29 mouse cellular contexts compared by ENCODE assay signal in genomic region chr11:100315439-100315838, GRCm38 (mm10). TPM values are rescaled to one million over a fixed set of nuclear protein-coding genes. Genes with fewer than 3 reads are reported as not detected.
DNase-seq lines count a peak whose midpoint lies in the region; ATAC-seq and TF ChIP-seq lines count a peak whose summit lies in the region.
"Had no signal": no experiment of that assay in that cellular context is flagged by ENCODE, and none has a peak within 500 bp of the region (broad histone marks: within the 10 kb centered on the region; RNA-seq: fewer than 3 reads in every experiment).

No protein-coding gene starts in this region.

- TF ChIP-seq EP300 in liver, postnatal 0 days (IDR thresholded peaks at IDR 0.05; ENCODE audit: low read depth) = peak; percentile 73; the same call in 1 of the 2 replicates

- H3K79me2 ChIP-seq in liver, adult 2 months (ENCODE audit: control insufficient read depth, insufficient read depth, low read length) = peaks cover 3% of the 10 kb centered on the region; the same call in 1 of the 2 replicates

- H3K36me3 ChIP-seq in liver, adult 2 months (ENCODE audit: control insufficient read depth, insufficient read depth, low read length) = no peaks in the 10 kb centered on the region
- no peaks in the 10 kb centered on the region for H3K36me3 ChIP-seq in liver, postnatal 0 days (replicated peaks; ENCODE audit: insufficient read depth, low read length)
- peaks cover under 1% of the 10 kb centered on the region for H3K36me3 ChIP-seq in liver, embryonic 11.5 days (ENCODE audit: control insufficient read depth, insufficient read depth, low read length)
- peaks cover 1% of the 10 kb centered on the region for H3K36me3 ChIP-seq in ES-E14 (ENCODE audit: control insufficient read depth, insufficient read depth, low read length, poor library complexity, severe bottlenecking)
- H3K36me3 ChIP-seq: embryonic facial prominence, embryonic 13.5 days; embryonic facial prominence, embryonic 15.5 days; forebrain, embryonic 12.5 days had no signal

- in situ Hi-C loops in ES-E14 (cut with MboI; ENCODE audit: low sequenced_read_pairs in 2 of 2, unreplicated experiment in 2 of 2) = no loop called here

- H3K9me3 ChIP-seq in liver, postnatal 0 days (ENCODE audit: low read length) = no peaks in the 10 kb centered on the region
- no peaks in the 10 kb centered on the region for H3K9me3 ChIP-seq in liver, embryonic 11.5 days (ENCODE audit: control insufficient read depth, low read length)
- H3K9me3 ChIP-seq in ES-E14 (ENCODE audit: control insufficient read depth, insufficient read depth, low read depth, low read length) = no peaks in the 10 kb centered on the region
- H3K9me3 ChIP-seq: embryonic facial prominence, embryonic 13.5 days; embryonic facial prominence, embryonic 15.5 days; forebrain, embryonic 10.5 days; forebrain, embryonic 12.5 days had no signal

- no peak for TF ChIP-seq POLR2A in liver, adult 2 months (IDR thresholded peaks at IDR 0.05; ENCODE audit: extremely low read depth, insufficient read depth, low read length)

- H3K9ac ChIP-seq in liver, adult 2 months (ENCODE audit: low read depth, low read length) = no peak overlapping the region
- 0 out of 2 replicates have a peak overlapping the region, but pooled peaks have one; percentile 17 for H3K9ac ChIP-seq in liver, postnatal 0 days (replicated peaks)
- no peak overlapping the region for H3K9ac ChIP-seq in liver, embryonic 11.5 days (ENCODE audit: low read depth, low read length)
- no peak overlapping the region for H3K9ac ChIP-seq in ES-E14 (ENCODE audit: insufficient read depth, low read depth, low read length, poor library complexity, severe bottlenecking)
- H3K9ac ChIP-seq: embryonic facial prominence, embryonic 13.5 days; embryonic facial prominence, embryonic 15.5 days; forebrain, embryonic 12.5 days had no signal

- intact Hi-C loops in gastrocnemius, postnatal 36 days (cut with DNase I) = no loop called here

- H3K27ac ChIP-seq in liver, adult 2 months (replicated peaks; ENCODE audit: insufficient read depth, low read depth, low read length) = peak overlapping the region; percentile 81
- H3K27ac ChIP-seq in liver, postnatal 0 days (ENCODE audit: low read depth) = peak overlapping the region; percentile 92
- no peak overlapping the region for H3K27ac ChIP-seq in liver, embryonic 11.5 days (ENCODE audit: low read depth, low read length)
- peak overlapping the region; percentile 53; the same call in 1 of the 2 replicates for H3K27ac ChIP-seq in ES-E14 (ENCODE audit: insufficient read depth, low read depth, low read length, poor library complexity, severe bottlenecking)
- H3K27ac ChIP-seq: embryonic facial prominence, embryonic 13.5 days; embryonic facial prominence, embryonic 15.5 days; forebrain, embryonic 10.5 days; forebrain, embryonic 12.5 days had no signal

- no peak overlapping the region for H3K4me2 ChIP-seq in liver, postnatal 0 days (ENCODE audit: low read depth, low read length)
- no peak overlapping the region for H3K4me2 ChIP-seq in liver, embryonic 11.5 days
- H3K4me2 ChIP-seq: embryonic facial prominence, embryonic 13.5 days; embryonic facial prominence, embryonic 15.5 days; forebrain, embryonic 12.5 days had no signal

- peak; percentile 96 for DNase-seq in liver, adult 2 months (ENCODE audit: extremely low read depth, low read depth, low spot score)
- DNase-seq in liver (no peak), ES-E14 (ENCODE audit: low read depth, low spot score) (no peak)
- peak; percentile 65 for DNase-seq in liver, postnatal 0 days
- no peak for DNase-seq in liver, embryonic 11.5 days (ENCODE audit: low spot score)
- no peak for DNase-seq in gastrocnemius, postnatal 36 days
- DNase-seq in frontal cortex, postnatal 14 days (ENCODE audit: low spot score in 2 of 2) = no peak
- DNase-seq: adrenal gland, adult 2 months; adrenal gland, postnatal 10 days; adrenal gland, postnatal 25 days; cerebellum, adult 11 months; cerebellum, adult 18-20 months; cerebellum, adult 8-10 months; cerebellum, adult 9-11 months; cerebellum, postnatal 14 days; cerebellum, postnatal 36 days; embryo, embryonic 11 days had no signal

- no peaks in the 10 kb centered on the region for H3K27me3 ChIP-seq in liver, adult 2 months (ENCODE audit: control insufficient read depth, insufficient read depth, low read length)
- no peaks in the 10 kb centered on the region for H3K27me3 ChIP-seq in liver, postnatal 0 days (ENCODE audit: insufficient read depth, low read length)
- no peaks in the 10 kb centered on the region for H3K27me3 ChIP-seq in liver, embryonic 11.5 days (replicated peaks; ENCODE audit: control insufficient read depth, insufficient read depth, low read length)
- H3K27me3 ChIP-seq: embryonic facial prominence, embryonic 13.5 days; embryonic facial prominence, embryonic 15.5 days; forebrain, embryonic 12.5 days had no signal

- no peak for TF ChIP-seq CTCF in liver, adult 2 months (IDR thresholded peaks at IDR 0.05; ENCODE audit: low read depth, low read length)
- TF ChIP-seq CTCF in liver, postnatal 0 days (IDR thresholded peaks at IDR 0.05; ENCODE audit: low read depth) = no peak

- 18% methylated on average over 5 of the region's 5 CpGs for whole genome bisulfite sequencing in liver, adult 2 months
- 60% methylated on average over 5 of the region's 5 CpGs for WGBS in liver, postnatal 0 days (ENCODE audit: insufficient replicate concordance)
- 95% methylated on average over 5 of the region's 5 CpGs for WGBS in liver, embryonic 11.5 days

- ATAC-seq in liver, postnatal 0 days = peak; percentile 32
- ATAC-seq in liver, embryonic 11.5 days (replicated peaks; ENCODE audit: low FRiP score) = no peak
- ATAC-seq: forebrain, embryonic 14.5 days; forebrain, embryonic 16.5 days had no signal

- H3K4me1 ChIP-seq in liver, adult 2 months (ENCODE audit: control insufficient read depth, insufficient read depth, low read length) = peaks cover 33% of the 10 kb centered on the region
- H3K4me1 ChIP-seq in liver, postnatal 0 days (ENCODE audit: insufficient read depth) = peaks cover 36% of the 10 kb centered on the region
- H3K4me1 ChIP-seq in liver, embryonic 11.5 days (replicated peaks; ENCODE audit: control insufficient read depth, insufficient read depth, low read length) = peaks cover 8% of the 10 kb centered on the region; the same call in 1 of the 2 replicates
- peaks cover 6 to 21% of the 10 kb centered on the region in 2 experiments for H3K4me1 ChIP-seq in ES-E14 (ENCODE audit: control insufficient read depth in 2 of 2, insufficient read depth in 2 of 2, low read length in 2 of 2, poor library complexity in 1 of 2)
- H3K4me1 ChIP-seq: embryonic facial prominence, embryonic 13.5 days; forebrain, embryonic 12.5 days had no signal

- no peak overlapping the region for H3K4me3 ChIP-seq in liver, adult 2 months (ENCODE audit: insufficient read depth, low read depth, low read length)
- H3K4me3 ChIP-seq in liver, postnatal 0 days (ENCODE audit: low read depth, low read length) = no peak overlapping the region
- no peak overlapping the region for H3K4me3 ChIP-seq in liver, embryonic 11.5 days (ENCODE audit: low read depth, low read length)
- H3K4me3 ChIP-seq in ES-E14 (ENCODE audit: insufficient read depth in 1 of 2, low read depth in 1 of 2, low read length in 2 of 2, poor library complexity in 1 of 2, severe bottlenecking in 1 of 2) = no peak overlapping the region
- H3K4me3 ChIP-seq: embryonic facial prominence, embryonic 13.5 days; embryonic facial prominence, embryonic 15.5 days; erythroblast, embryonic 14.5 days; forebrain, embryonic 10.5 days; forebrain, embryonic 12.5 days had no signal

TF ChIP-seq in ES-E14, 5 proteins besides CTCF, POLR2A, EP300 and RAD21 (continues in another document):
- TF ChIP-seq MAFK (IDR thresholded peaks at IDR 0.05; ENCODE audit: insufficient read depth, low read depth, low read length) (no peak), CHD2 (IDR thresholded peaks at IDR 0.05; ENCODE audit: low read depth, low read length) (no peak), ZC3H11A (IDR thresholded peaks at IDR 0.05; ENCODE audit: borderline replicate concordance, low read depth, low read length) (no peak), HCFC1 (IDR thresholded peaks at IDR 0.05; ENCODE audit: borderline replicate concordance, insufficient read depth, low read length) (no peak)

RNA-seq across cellular contexts. Expression of gene Eif1, which starts 4.2 kb away (rescaled TPM):
- total RNA-seq in liver, adult 2 months (2014; rRNA removed) = 145 and 210 TPM in 2 replicates
- 86.6 and 104 TPM in 2 replicates for polyA plus RNA-seq in liver, adult 2 months (2012; rRNA removed)
- polyA plus RNA-seq in liver, postnatal 0 days (2015; fragmentation: Nextera tagmentation; extraction: Ambion mirVana) = 1,752 and 1,956 TPM in 2 replicates
- 2,121 and 2,222 TPM in 2 replicates for polyA plus RNA-seq in liver, embryonic 11.5 days (2014; fragmentation: Nextera tagmentation; extraction: Ambion mirVana)
- total RNA-seq in ES-E14 (2012; rRNA removed) = 322 and 326 TPM in 2 replicates
- total RNA-seq in gastrocnemius, postnatal 36 days (2021) = 1,000 to 10,000 TPM in 1 of 2 experiments, 100 to 1,000 TPM in 1; 947 to 1,138 TPM

RNA-seq across cellular contexts. Expression of gene Gast, which starts 18.8 kb away (rescaled TPM):
- total RNA-seq in liver, adult 2 months (2014; rRNA removed) = not detected in 2 replicates
- not detected in 2 replicates for polyA plus RNA-seq in liver, adult 2 months (2012; rRNA removed)
- not detected in 2 replicates for polyA plus RNA-seq in liver, postnatal 0 days (2015; fragmentation: Nextera tagmentation; extraction: Ambion mirVana)
- polyA plus RNA-seq in liver, embryonic 11.5 days (2014; fragmentation: Nextera tagmentation; extraction: Ambion mirVana) = not detected in 2 replicates
- 1.6 and 2.9 TPM in 2 replicates for total RNA-seq in ES-E14 (2012; rRNA removed)
- total RNA-seq in gastrocnemius, postnatal 36 days (2021) = not detected
- total RNA-seq: adrenal gland, adult 2 months; adrenal gland, postnatal 10 days; adrenal gland, postnatal 25 days; adrenal gland, postnatal 4 days; common myeloid progenitor, adult 5-6 weeks; MEL had no signal
- polyA plus RNA-seq: adrenal gland, adult 2 months; C2C12; embryonic facial prominence, embryonic 11.5 days; forebrain, embryonic 10.5 days; forebrain, embryonic 16.5 days had no signal

RNA-seq across cellular contexts. Expression of gene Hap1, which starts 40.5 kb away (rescaled TPM):
- 0.65 and 1.3 TPM in 2 replicates for total RNA-seq in liver, adult 2 months (2014; rRNA removed)
- 0.40 and 1.2 TPM in 2 replicates for polyA plus RNA-seq in liver, adult 2 months (2012; rRNA removed)
- polyA plus RNA-seq in liver, postnatal 0 days (2015; fragmentation: Nextera tagmentation; extraction: Ambion mirVana) = 0.78 and 0.81 TPM in 2 replicates
- 0.82 and 1.5 TPM in 2 replicates for polyA plus RNA-seq in liver, embryonic 11.5 days (2014; fragmentation: Nextera tagmentation; extraction: Ambion mirVana)
- total RNA-seq in ES-E14 (2012; rRNA removed) = 21.4 and 34.2 TPM in 2 replicates
- under 1 TPM in 1 of 2 experiments, not detected in 1; 0.23 TPM for total RNA-seq in gastrocnemius, postnatal 36 days (2021)
- total RNA-seq: common myeloid progenitor, adult 5-6 weeks had no signal

RNA-seq across cellular contexts. Expression of gene Krt42, which starts 45.8 kb away (rescaled TPM):
- total RNA-seq in liver, adult 2 months (2014; rRNA removed) = not detected in 2 replicates
- not detected in 2 replicates for polyA plus RNA-seq in liver, adult 2 months (2012; rRNA removed)
- polyA plus RNA-seq in liver, postnatal 0 days (2015; fragmentation: Nextera tagmentation; extraction: Ambion mirVana) = not detected in 2 replicates
- not detected in 2 replicates for polyA plus RNA-seq in liver, embryonic 11.5 days (2014; fragmentation: Nextera tagmentation; extraction: Ambion mirVana)
- 21.7 and 42.5 TPM in 2 replicates for total RNA-seq in ES-E14 (2012; rRNA removed)
- total RNA-seq in gastrocnemius, postnatal 36 days (2021) = not detected
- total RNA-seq: adrenal gland, adult 2 months; adrenal gland, postnatal 10 days; adrenal gland, postnatal 25 days; adrenal gland, postnatal 4 days; common myeloid progenitor, adult 5-6 weeks; MEL had no signal
- polyA plus RNA-seq: C2C12; embryonic facial prominence, embryonic 11.5 days; forebrain, embryonic 10.5 days; forebrain, embryonic 12.5 days; forebrain, embryonic 14.5 days; forebrain, embryonic 16.5 days had no signal

RNA-seq across cellular contexts. Expression of gene Krt17, which starts 54.6 kb away (rescaled TPM):
- total RNA-seq in liver, adult 2 months (2014; rRNA removed) = not detected in 2 replicates
- not detected in 2 replicates for polyA plus RNA-seq in liver, adult 2 months (2012; rRNA removed)
- polyA plus RNA-seq in liver, postnatal 0 days (2015; fragmentation: Nextera tagmentation; extraction: Ambion mirVana) = 0.08 and 0.09 TPM in 2 replicates
- 0.32 and 0.42 TPM in 2 replicates for polyA plus RNA-seq in liver, embryonic 11.5 days (2014; fragmentation: Nextera tagmentation; extraction: Ambion mirVana)
- 3.2 and 8.5 TPM in 2 replicates for total RNA-seq in ES-E14 (2012; rRNA removed)
- total RNA-seq in gastrocnemius, postnatal 36 days (2021) = under 1 TPM in 1 of 2 experiments, not detected in 1; 0.82 TPM
- total RNA-seq: adrenal gland, adult 2 months; adrenal gland, postnatal 10 days; adrenal gland, postnatal 25 days; common myeloid progenitor, adult 5-6 weeks; MEL had no signal
- polyA plus RNA-seq: adrenal gland, adult 2 months; forebrain, embryonic 10.5 days had no signal

Comparison
In these comparisons a context has a peak if more than half of its experiments do, and no peak if none do; other contexts are left out.
1. DNase-seq: peak in liver, adult 2 months (single experiment) and liver, postnatal 0 days (single experiment); none in liver (single experiment), liver, embryonic 11.5 days (single experiment), ES-E14 (single experiment), gastrocnemius, postnatal 36 days (0 of 2) and frontal cortex, postnatal 14 days (0 of 2).